Mouse (Mus musculus): ENCODE measurements around the gene Lrrc27. TPM values are rescaled to one million over a fixed set of nuclear protein-coding genes. Genes with fewer than 3 reads are reported as not detected.

Lrrc27 gene
- polyA plus RNA-seq, 1 experiment from 2014 or later = 2.7 TPM

DNA sequence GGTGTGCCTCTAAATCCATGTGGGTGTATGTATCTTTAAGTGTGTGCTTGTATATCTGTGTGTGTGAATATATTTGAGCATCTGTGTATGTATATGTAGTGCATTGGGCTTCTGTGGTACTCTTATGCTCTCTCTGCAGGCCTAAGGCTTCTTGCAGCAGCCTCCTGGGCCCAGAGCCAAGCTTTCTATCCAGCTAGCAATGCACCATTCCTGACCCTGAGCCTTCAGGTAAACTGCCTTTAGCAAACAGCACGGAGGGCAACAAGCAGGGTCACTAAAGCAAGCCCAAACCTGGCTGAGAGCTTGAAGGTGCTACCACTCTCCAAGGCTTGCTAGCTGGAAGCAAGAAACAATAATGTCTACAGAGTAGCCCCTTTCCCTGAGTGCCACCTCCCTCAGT, 67.3 kb downstream of the Lrrc27 start:
- Histone ChIP-seq H3K27ac (peak overlapping the region; percentile 18), H3K4me2 (replicated peaks) (no peak overlapping the region), H3K36me3 (no peaks in the 10 kb centered on the region), H3K9me3 (no peaks in the 10 kb centered on the region), H3K4me1 (peaks cover 46% of the 10 kb centered on the region), H3K4me3 (no peak overlapping the region), H3K9ac (no peak overlapping the region), H3K27me3 (no peaks in the 10 kb centered on the region)
- 70% methylated on average over 1 of the region's 1 CpGs for WGBS
- ATAC-seq (ENCODE audit: insufficient number of reproducible peaks, insufficient read depth, low FRiP score, low TSS enrichment) = no peak

DNA sequence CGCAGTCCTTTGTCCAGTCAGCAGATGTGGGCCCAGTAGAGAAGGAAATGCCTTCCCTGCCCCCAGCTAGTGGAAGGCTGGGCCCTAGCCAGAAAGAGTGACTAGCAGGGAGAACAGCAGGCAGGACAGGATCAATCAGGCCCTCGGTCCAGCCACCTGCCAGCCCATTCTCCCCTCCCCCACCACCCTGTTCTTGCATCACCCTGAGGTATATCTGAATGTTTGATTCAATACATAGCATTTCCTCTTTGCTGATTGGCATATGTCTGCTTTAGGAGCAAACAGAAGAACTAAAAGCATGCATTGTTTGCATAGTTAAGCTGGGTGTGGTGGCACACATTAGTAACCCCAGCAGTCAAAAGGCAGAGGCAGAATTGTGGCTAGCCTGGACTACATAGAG, 68.4 kb downstream of the Lrrc27 start:
- Histone ChIP-seq H3K4me1 (peaks cover 35% of the 10 kb centered on the region), H3K36me3 (no peaks in the 10 kb centered on the region), H3K9ac (no peak overlapping the region), H3K4me2 (replicated peaks) (no peak overlapping the region), H3K4me3 (no peak overlapping the region), H3K27me3 (no peaks in the 10 kb centered on the region), H3K9me3 (no peaks in the 10 kb centered on the region), H3K27ac (no peak overlapping the region)
- no peak; the same call in 1 of the 2 replicates for ATAC-seq (ENCODE audit: insufficient number of reproducible peaks, insufficient read depth, low FRiP score, low TSS enrichment)
- 27% methylated on average over 2 of the region's 2 CpGs for WGBS

DNA sequence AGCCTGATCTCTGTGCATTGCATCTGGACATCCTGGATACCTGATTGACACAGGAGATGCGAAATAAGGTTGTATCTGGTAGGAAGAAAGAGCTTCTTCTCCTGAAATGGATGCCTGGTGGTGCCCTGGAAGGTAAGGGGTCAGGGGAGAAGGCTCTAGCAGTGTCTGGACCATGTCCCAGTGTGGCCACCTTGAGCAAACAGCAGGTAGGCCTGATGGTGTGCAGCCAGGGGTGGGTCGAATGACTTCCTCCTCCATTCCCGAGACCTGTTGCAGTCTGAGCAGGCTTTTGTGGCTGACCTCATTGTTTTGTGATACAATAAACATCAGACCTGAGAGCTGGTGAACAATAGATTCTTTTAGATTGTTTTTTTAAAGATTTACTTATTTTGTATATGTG, 69.2 kb downstream of the Lrrc27 start:
- H3K4me2 ChIP-seq (replicated peaks) = no peak overlapping the region
- peaks cover 32% of the 10 kb centered on the region for H3K4me1 ChIP-seq
- no peak overlapping the region for H3K4me3 ChIP-seq
- ATAC-seq (ENCODE audit: insufficient number of reproducible peaks, insufficient read depth, low FRiP score, low TSS enrichment) = no peak
- H3K9ac ChIP-seq = no peak overlapping the region
- no peaks in the 10 kb centered on the region for H3K27me3 ChIP-seq
- H3K36me3 ChIP-seq = no peaks in the 10 kb centered on the region
- WGBS = 81% methylated on average over 3 of the region's 3 CpGs
- no peak overlapping the region; the same call in 1 of the 2 replicates for H3K27ac ChIP-seq
- H3K9me3 ChIP-seq = no peaks in the 10 kb centered on the region

DNA sequence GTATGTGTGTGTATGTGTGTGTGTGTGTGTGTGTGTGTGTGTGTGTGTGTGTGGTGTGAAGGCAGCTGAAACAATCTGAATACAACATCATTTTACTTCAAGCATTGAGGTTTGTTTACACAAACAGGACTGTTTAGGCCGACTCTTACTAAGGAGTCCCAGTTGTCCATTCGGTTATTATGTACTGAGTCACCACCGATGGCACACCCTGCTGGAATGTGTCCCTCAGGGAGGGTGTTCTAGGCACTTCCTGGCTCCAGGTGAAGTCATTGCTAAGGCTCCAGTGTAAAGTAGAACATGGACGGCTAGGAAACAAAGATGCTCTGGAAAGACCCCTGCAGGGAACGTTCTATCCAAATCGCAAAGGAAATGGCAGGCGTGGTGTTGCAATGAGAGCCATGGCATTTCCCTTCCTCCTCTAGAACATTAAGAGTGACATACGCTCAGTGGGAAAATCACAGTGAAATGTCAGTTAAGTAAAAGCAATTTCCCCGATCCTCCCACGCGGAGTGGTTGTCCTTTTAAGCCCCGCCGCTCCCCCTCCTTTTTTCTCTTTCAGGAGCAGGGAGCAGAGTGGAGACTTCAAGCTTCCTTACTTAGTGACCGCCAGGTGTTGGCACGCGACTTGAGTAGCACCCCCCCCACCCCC, 72.6 kb downstream of the Lrrc27 start:
- Histone ChIP-seq H3K9me3 (no peaks in the 10 kb centered on the region), H3K36me3 (no peaks in the 10 kb centered on the region), H3K4me2 (replicated peaks) (no peak overlapping the region), H3K4me3 (no peak overlapping the region), H3K4me1 (peaks cover 22% of the 10 kb centered on the region), H3K27me3 (no peaks in the 10 kb centered on the region), H3K27ac (no peak overlapping the region; the same call in 1 of the 2 replicates), H3K9ac (no peak overlapping the region)
- 77% methylated on average over 16 of the region's 16 CpGs for WGBS
- ATAC-seq (ENCODE audit: insufficient number of reproducible peaks, insufficient read depth, low FRiP score, low TSS enrichment) = no peak

DNA sequence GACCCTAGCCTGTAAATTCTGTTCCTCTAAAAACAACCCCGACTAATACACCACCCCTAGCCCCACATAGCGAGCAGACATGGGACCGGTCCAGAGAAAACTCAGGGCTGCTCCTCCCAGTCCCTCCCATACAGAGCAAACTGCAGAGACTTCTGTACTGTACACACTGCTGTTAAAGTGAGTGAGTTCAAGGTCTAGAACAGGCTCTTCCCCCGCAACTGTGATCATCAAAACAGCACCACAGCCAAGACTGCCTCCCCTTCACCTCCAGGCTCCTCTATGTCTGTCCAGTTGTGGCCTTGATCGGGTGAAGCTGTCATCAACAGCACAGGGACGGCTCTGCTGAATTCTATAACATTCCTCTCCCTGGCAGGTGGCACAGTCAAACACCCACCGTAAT, 75.8 kb downstream of the Lrrc27 start:
- Histone ChIP-seq H3K4me1 (peaks cover 13% of the 10 kb centered on the region), H3K4me2 (replicated peaks) (no peak overlapping the region), H3K9me3 (no peaks in the 10 kb centered on the region), H3K36me3 (no peaks in the 10 kb centered on the region), H3K27ac (no peak overlapping the region), H3K4me3 (no peak overlapping the region), H3K9ac (no peak overlapping the region), H3K27me3 (no peaks in the 10 kb centered on the region)
- no peak for ATAC-seq (ENCODE audit: insufficient number of reproducible peaks, insufficient read depth, low FRiP score, low TSS enrichment)
- 83% methylated on average over 7 of the region's 7 CpGs for WGBS

Other genes starting within 250 kb of the Lrrc27 start
- 52.8 and 62.3 TPM in 2 replicates for gene Dpysl4, start 127.0 kb upstream of the Lrrc27 start, polyA plus RNA-seq (2016; fragmentation: Nextera tagmentation; extraction: Ambion mirVana)
- 0.26 and 0.31 TPM in 2 replicates for gene Stk32c, start 319 bp downstream of the Lrrc27 start, polyA plus RNA-seq (2016; fragmentation: Nextera tagmentation; extraction: Ambion mirVana)
- gene Pwwp2b, start 35.5 kb downstream of the Lrrc27 start, polyA plus RNA-seq (2016; fragmentation: Nextera tagmentation; extraction: Ambion mirVana) = 10.1 and 10.8 TPM in 2 replicates
- 29.9 and 34.1 TPM in 2 replicates for gene Inpp5a, start 176.1 kb downstream of the Lrrc27 start, polyA plus RNA-seq (2016; fragmentation: Nextera tagmentation; extraction: Ambion mirVana)